Mouse (Mus musculus): ENCODE results near the gene Rhbdd1. TPM values are rescaled to one million over a fixed set of nuclear protein-coding genes. Genes with fewer than 3 reads are reported as not detected.

Rhbdd1 gene
- polyA plus RNA-seq, 1 experiment from 2014 or later: 6.8 TPM

- no peak overlapping the region for H3K27ac ChIP-seq (replicated peaks; ENCODE audit: low read depth, low read length)
- H3K4me2 ChIP-seq (ENCODE audit: low read depth, low read length): no peak overlapping the region
- H3K27me3 ChIP-seq (replicated peaks; ENCODE audit: control insufficient read depth, insufficient read depth, low read length): no peaks in the 10 kb centered on the region; the same call in 1 of the 2 replicates
- ATAC-seq (ENCODE audit: low read depth) (no peak), DNase-seq (ENCODE audit: low spot score) (no peak)
- no peaks in the 10 kb centered on the region for H3K9me3 ChIP-seq (ENCODE audit: control insufficient read depth, low read length)
- H3K4me3 ChIP-seq (ENCODE audit: low read depth, low read length): no peak overlapping the region
- 23% methylated on average over 1 of the region's 1 CpGs for WGBS
- no peaks in the 10 kb centered on the region for H3K4me1 ChIP-seq (ENCODE audit: control insufficient read depth, insufficient read depth, low read length)
- no peaks in the 10 kb centered on the region for H3K36me3 ChIP-seq (ENCODE audit: control insufficient read depth, insufficient read depth, low read length)
- H3K9ac ChIP-seq (ENCODE audit: low read depth, low read length): no peak overlapping the region
These were observed 17.7 kb upstream of the Rhbdd1 start for GRCm38 (mm10) chr1:82298586-82298985.

GRCm38 (mm10) chr1:82304483-82304882, 11.8 kb upstream of the Rhbdd1 start:
- no peak for DNase-seq (ENCODE audit: low spot score)
- Histone ChIP-seq H3K27me3 (replicated peaks; ENCODE audit: control insufficient read depth, insufficient read depth, low read length) (no peaks in the 10 kb centered on the region), H3K27ac (replicated peaks; ENCODE audit: low read depth, low read length) (no peak overlapping the region), H3K9ac (ENCODE audit: low read depth, low read length) (no peak overlapping the region), H3K36me3 (ENCODE audit: control insufficient read depth, insufficient read depth, low read length) (no peaks in the 10 kb centered on the region), H3K4me3 (ENCODE audit: low read depth, low read length) (no peak overlapping the region), H3K4me2 (ENCODE audit: low read depth, low read length) (no peak overlapping the region), H3K4me1 (ENCODE audit: control insufficient read depth, insufficient read depth, low read length) (no peaks in the 10 kb centered on the region), H3K9me3 (ENCODE audit: control insufficient read depth, low read length) (no peaks in the 10 kb centered on the region)
- 78% methylated on average over 3 of the region's 3 CpGs for WGBS
- no peak for ATAC-seq (ENCODE audit: low read depth)

- ATAC-seq (ENCODE audit: low read depth): peak; percentile 72
- WGBS: 0% methylated on average over 11 of the region's 26 CpGs
- H3K27me3 ChIP-seq (replicated peaks; ENCODE audit: control insufficient read depth, insufficient read depth, low read length): 0 out of 2 replicates have a peak, but pooled peaks cover 4% of the 10 kb centered on the region
These were observed 484 bp downstream of the Rhbdd1 start for GRCm38 (mm10) chr1:82316746-82317126.

GRCm38 (mm10) chr1:82320456-82320855, 4.2 kb downstream of the Rhbdd1 start:
- 56% methylated on average over 6 of the region's 6 CpGs for WGBS
- no peak overlapping the region for H3K27ac ChIP-seq (replicated peaks; ENCODE audit: low read depth, low read length)
- DNase-seq (ENCODE audit: low spot score): peak; percentile 71
- no peaks in the 10 kb centered on the region for H3K36me3 ChIP-seq (ENCODE audit: control insufficient read depth, insufficient read depth, low read length)
- no peak for ATAC-seq (ENCODE audit: low read depth)
- no peak overlapping the region for H3K9ac ChIP-seq (ENCODE audit: low read depth, low read length)
- H3K27me3 ChIP-seq (replicated peaks; ENCODE audit: control insufficient read depth, insufficient read depth, low read length): no peaks in the 10 kb centered on the region
- peaks cover 3% of the 10 kb centered on the region; the same call in 1 of the 2 replicates for H3K4me1 ChIP-seq (ENCODE audit: control insufficient read depth, insufficient read depth, low read length)
- no peak overlapping the region for H3K4me2 ChIP-seq (ENCODE audit: low read depth, low read length)
- no peaks in the 10 kb centered on the region for H3K9me3 ChIP-seq (ENCODE audit: control insufficient read depth, low read length)
- H3K4me3 ChIP-seq (ENCODE audit: low read depth, low read length): no peak overlapping the region

More at GRCm38 (mm10) chr1:82316746-82317126, 484 bp downstream of the Rhbdd1 start:
- no peaks in the 10 kb centered on the region for H3K36me3 ChIP-seq (ENCODE audit: control insufficient read depth, insufficient read depth, low read length)
- peak; percentile 56 for DNase-seq (ENCODE audit: low spot score)
- H3K4me2 ChIP-seq (ENCODE audit: low read depth, low read length): peak overlapping the region; percentile 85
- peak overlapping the region; percentile 92 for H3K9ac ChIP-seq (ENCODE audit: low read depth, low read length)
- H3K27ac ChIP-seq (replicated peaks; ENCODE audit: low read depth, low read length): peak overlapping the region; percentile 93
- H3K4me3 ChIP-seq (ENCODE audit: low read depth, low read length): peak overlapping the region; percentile 79
- no peaks in the 10 kb centered on the region for H3K9me3 ChIP-seq (ENCODE audit: control insufficient read depth, low read length)
- H3K4me1 ChIP-seq (ENCODE audit: control insufficient read depth, insufficient read depth, low read length): peaks cover 3% of the 10 kb centered on the region; the same call in 1 of the 2 replicates

- Histone ChIP-seq H3K9me3 (ENCODE audit: control insufficient read depth, low read length) (no peaks in the 10 kb centered on the region), H3K4me3 (ENCODE audit: low read depth, low read length) (no peak overlapping the region), H3K36me3 (ENCODE audit: control insufficient read depth, insufficient read depth, low read length) (no peaks in the 10 kb centered on the region), H3K9ac (ENCODE audit: low read depth, low read length) (no peak overlapping the region), H3K27ac (replicated peaks; ENCODE audit: low read depth, low read length) (no peak overlapping the region), H3K4me2 (ENCODE audit: low read depth, low read length) (no peak overlapping the region), H3K4me1 (ENCODE audit: control insufficient read depth, insufficient read depth, low read length) (peaks cover 3% of the 10 kb centered on the region; the same call in 1 of the 2 replicates), H3K27me3 (replicated peaks; ENCODE audit: control insufficient read depth, insufficient read depth, low read length) (no peaks in the 10 kb centered on the region)
- ATAC-seq (ENCODE audit: low read depth) (no peak), DNase-seq (ENCODE audit: low spot score) (peak; percentile 16)
- WGBS: 76% methylated on average over 10 of the region's 10 CpGs
These were observed 4.6 kb downstream of the Rhbdd1 start for GRCm38 (mm10) chr1:82320864-82321263.

- Histone ChIP-seq H3K9me3 (ENCODE audit: control insufficient read depth, low read length) (no peaks in the 10 kb centered on the region), H3K36me3 (ENCODE audit: control insufficient read depth, insufficient read depth, low read length) (no peaks in the 10 kb centered on the region), H3K4me1 (ENCODE audit: control insufficient read depth, insufficient read depth, low read length) (peaks cover 3% of the 10 kb centered on the region; the same call in 1 of the 2 replicates), H3K27me3 (replicated peaks; ENCODE audit: control insufficient read depth, insufficient read depth, low read length) (no peaks in the 10 kb centered on the region), H3K4me2 (ENCODE audit: low read depth, low read length) (no peak overlapping the region), H3K9ac (ENCODE audit: low read depth, low read length) (no peak overlapping the region), H3K27ac (replicated peaks; ENCODE audit: low read depth, low read length) (no peak overlapping the region), H3K4me3 (ENCODE audit: low read depth, low read length) (no peak overlapping the region)
- 81% methylated on average over 1 of the region's 1 CpGs for WGBS
- ATAC-seq (ENCODE audit: low read depth) (no peak), DNase-seq (ENCODE audit: low spot score) (no peak)
These were observed 5.2 kb downstream of the Rhbdd1 start for GRCm38 (mm10) chr1:82321441-82321840.

GRCm38 (mm10) chr1:82324131-82324785, 8.0 kb downstream of the Rhbdd1 start:
- Histone ChIP-seq H3K36me3 (ENCODE audit: control insufficient read depth, insufficient read depth, low read length) (no peaks in the 10 kb centered on the region), H3K4me3 (ENCODE audit: low read depth, low read length) (no peak overlapping the region), H3K4me1 (ENCODE audit: control insufficient read depth, insufficient read depth, low read length) (0 out of 2 replicates have a peak, but pooled peaks cover 3% of the 10 kb centered on the region), H3K27me3 (replicated peaks; ENCODE audit: control insufficient read depth, insufficient read depth, low read length) (no peaks in the 10 kb centered on the region), H3K27ac (replicated peaks; ENCODE audit: low read depth, low read length) (no peak overlapping the region), H3K9me3 (ENCODE audit: control insufficient read depth, low read length) (no peaks in the 10 kb centered on the region), H3K4me2 (ENCODE audit: low read depth, low read length) (no peak overlapping the region), H3K9ac (ENCODE audit: low read depth, low read length) (no peak overlapping the region)
- ATAC-seq (ENCODE audit: low read depth): no peak
- 25% methylated on average over 4 of the region's 4 CpGs for WGBS
- DNase-seq (ENCODE audit: low spot score): peak; percentile 10

GRCm38 (mm10) chr1:82326120-82326519, 9.9 kb downstream of the Rhbdd1 start:
- Histone ChIP-seq H3K27ac (replicated peaks; ENCODE audit: low read depth, low read length) (no peak overlapping the region), H3K9me3 (ENCODE audit: control insufficient read depth, low read length) (no peaks in the 10 kb centered on the region), H3K4me2 (ENCODE audit: low read depth, low read length) (no peak overlapping the region), H3K4me3 (ENCODE audit: low read depth, low read length) (no peak overlapping the region), H3K27me3 (replicated peaks; ENCODE audit: control insufficient read depth, insufficient read depth, low read length) (no peaks in the 10 kb centered on the region), H3K9ac (ENCODE audit: low read depth, low read length) (no peak overlapping the region), H3K4me1 (ENCODE audit: control insufficient read depth, insufficient read depth, low read length) (no peaks in the 10 kb centered on the region), H3K36me3 (ENCODE audit: control insufficient read depth, insufficient read depth, low read length) (no peaks in the 10 kb centered on the region)
- DNase-seq (ENCODE audit: low spot score) (no peak), ATAC-seq (ENCODE audit: low read depth) (no peak)
- WGBS: 81% methylated on average over 5 of the region's 5 CpGs

Measured in embryonic facial prominence, embryonic 14.5 days (tissue).